Mouse (Mus musculus) forelimb bud, embryonic 11.5 days (tissue): ENCODE measurements around the gene Slc26a1.
A peak's percentile ranks its signal among the peaks of the same experiment; 100 is the strongest.
"Not testable (repeated sequence)": the region's sequence is repeated elsewhere in the genome, so short reads cannot be mapped to it uniquely, and the experiment has no call there.

ENCODE experiments used
- DNase-seq: peaks from one replicate; pipeline ENCODE4 v3.0.0-alpha.2; 2012; ENCODE audit warnings: low read depth, low spot score

Gene Slc26a1

DNA sequence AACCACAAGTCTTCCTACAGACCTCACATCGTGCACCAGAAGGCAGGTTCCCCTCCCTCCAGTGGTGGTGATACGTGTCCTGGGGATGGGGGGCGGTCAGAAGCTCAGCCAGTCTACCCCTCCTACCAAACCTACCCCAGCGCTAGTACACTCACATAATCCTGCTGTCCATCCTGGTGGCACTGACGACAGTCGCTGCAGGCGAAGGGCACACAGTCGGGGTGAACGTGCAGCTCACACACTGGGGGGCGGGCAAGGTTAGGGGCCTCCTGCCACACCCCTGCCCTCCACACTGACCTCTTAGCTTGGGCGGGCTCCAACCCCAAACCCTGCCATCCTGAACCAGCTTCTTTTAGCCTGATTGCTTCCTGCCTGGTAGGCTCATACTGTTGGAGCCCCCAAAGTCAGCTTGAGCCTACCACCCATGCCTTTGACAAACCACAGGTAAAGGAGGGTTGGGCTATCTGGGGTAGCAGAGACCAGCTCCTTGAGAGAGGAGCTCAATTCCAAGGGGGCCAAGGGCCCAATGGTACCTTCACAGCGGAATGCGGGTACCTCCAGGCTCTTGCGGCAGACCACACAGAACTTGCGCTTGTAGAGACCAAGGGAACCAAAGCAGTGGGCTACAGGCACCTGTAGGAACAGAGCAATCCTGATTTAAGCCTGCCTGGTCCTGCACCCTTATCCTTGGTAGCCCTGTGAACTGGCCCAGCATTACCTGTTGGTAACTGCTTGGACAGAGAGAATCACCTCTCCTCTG lies 19.3 kb downstream of the Slc26a1 start:
- no peak for DNase-seq

DNA sequence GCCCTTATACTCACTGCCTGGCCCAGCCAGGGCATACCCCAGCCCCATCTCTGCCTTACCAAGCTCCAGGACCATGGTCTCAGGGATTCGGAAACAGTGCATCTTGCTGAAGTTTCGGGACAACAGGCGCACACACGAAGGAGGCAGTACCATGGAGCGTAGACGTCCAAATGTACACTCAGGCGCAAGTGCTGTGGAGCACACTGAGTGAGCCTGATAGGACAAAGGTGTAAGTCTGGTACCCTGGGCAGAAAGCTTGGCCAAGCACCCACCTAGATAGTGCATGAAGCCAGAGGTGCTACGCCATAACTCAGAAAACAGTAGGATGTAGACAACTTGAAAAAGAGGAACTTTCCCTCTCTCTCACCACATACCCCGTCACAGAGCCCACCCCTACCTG lies 20.0 kb downstream of the Slc26a1 start:
- DNase-seq = no peak

DNA sequence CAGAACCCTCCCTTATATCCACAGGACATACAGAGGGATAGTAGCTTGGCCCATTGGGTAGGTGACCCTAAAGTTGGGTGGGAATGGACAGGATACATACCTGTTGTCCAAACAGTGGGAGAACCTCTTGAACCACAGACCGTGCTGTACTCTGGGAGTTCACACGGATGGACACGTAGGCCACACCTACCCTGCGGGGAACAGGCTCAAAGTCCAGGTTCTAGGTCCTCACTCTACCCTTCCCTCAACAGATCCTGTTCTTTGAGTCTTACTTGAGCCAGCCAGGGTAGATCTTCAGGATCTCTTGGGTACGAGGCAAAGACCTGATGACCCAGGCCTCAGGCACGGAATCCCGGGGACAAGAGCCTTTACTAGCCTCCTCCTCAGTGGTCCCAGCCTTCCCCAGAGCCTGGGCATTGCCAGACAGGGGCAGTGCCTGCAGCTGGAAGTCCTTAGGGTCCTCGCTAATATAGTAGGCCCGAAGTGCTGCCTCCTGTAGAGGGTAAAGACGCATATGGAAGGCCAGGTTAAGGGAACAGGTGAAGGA lies 20.9 kb downstream of the Slc26a1 start:
- no peak for DNase-seq

DNA sequence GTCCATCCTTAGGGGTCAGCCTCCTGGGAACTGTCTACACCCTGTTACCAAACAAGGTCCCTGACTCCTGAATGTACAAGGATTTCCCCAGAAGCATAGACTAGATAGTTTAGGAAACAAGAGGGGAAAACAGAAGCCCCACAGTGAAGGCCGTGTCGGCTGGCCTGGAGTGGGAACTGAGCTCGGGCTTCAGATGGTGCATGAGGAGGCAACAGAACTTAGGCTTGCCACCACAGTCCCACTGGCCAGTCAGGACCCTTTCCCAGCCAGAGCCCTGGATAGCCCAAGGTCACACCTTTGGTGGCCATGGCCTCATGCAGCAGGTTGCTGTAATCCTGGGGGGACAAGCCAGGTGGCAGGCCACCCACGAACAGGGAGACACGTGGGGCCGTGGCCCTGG lies 22.0 kb downstream of the Slc26a1 start:
- no peak for DNase-seq

DNA sequence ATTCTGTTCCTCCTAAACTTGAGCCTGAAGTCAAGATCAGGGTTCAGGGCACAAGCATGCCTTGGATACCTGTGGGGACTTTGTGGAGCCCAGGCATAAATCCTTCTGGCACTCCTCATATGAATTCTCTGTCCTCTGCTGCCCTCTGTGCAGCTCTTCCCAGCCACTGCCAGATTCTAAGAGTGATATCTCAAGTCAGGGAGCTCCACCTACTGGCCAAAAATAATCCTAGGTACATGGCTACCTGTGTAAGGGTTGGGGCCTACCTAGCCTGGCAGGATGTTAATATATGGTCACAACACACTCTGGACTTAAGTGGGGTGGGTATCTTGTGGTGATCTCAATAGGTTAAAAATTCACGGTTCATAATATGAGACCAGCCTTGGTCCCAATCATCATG lies 23.5 kb downstream of the Slc26a1 start:
- peak; percentile 66 for DNase-seq

DNA sequence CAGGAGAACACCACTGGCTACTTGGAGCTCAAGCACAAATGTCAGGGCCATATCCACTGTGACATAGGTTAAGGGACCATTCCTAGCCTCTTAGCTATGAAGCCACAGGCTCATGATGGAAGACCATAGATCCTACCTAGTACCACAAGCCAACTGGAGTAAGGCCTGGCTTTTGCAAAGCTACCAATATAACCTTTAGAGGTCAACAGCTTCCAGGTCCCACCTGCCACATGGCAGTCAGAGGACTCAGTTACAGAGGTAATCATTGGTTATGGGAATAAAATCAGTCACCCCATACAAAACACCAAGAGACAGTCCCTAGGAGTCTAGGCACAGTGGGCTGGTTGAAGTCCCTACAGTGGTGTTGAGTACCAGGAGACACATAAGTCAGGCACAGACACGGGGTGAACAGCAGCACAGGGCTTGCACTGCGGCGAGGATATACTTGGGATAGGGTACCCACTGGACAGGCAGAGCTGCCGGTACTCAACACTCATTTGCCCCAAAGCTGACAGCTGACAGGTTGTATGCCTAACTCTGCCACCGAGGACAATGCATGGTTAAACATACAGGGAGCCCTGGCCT lies 24.1 kb downstream of the Slc26a1 start:
- DNase-seq = no peak

DNA sequence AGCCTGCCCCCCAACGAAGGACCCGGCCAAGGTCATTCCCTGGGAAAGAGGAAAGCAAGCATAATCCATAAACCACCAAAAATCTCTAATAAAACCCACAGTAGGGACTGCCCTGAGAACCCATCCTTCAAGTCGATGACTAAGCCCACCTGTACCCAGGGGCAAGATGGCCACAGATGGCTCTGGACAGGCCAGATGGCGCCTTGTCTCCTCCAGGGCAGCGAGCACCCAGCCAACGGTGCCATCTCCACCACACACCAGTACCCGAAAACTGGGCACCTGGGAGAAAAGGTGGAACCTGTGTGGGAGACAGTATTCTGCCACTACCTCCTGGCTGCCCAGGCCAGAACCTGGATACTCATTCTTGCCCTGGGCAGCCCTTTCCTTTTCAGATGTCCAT lies 25.0 kb downstream of the Slc26a1 start:
- no peak for DNase-seq

DNA sequence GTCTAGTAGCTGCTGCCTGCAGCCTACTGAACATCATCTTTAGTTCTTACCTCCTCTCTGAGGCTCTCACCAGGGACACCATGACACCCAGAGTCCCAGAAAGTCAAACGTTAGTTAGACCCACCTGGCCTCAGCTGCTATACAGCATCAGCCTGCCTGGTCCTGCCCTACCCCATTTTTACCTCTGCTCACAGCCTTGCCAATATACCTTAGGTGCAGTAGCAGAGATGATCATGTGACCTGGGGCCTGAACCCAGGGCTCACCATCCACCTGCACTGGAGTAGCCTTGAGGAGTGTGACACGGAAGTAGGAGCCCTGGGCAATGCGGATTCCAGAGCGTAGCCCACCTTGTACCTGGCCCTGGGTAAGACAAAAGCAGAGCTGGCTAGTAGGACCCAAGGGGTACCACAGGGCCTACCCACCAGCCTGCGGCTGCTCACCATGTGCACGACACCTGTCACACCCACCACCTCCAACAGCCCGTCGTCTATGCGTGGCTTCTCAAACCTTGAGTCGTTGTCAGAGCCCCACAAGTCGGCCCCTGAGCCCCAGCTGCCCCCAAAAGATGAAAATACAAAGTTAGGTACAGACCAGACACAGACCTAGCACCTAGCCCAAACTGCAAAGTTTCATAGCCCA lies 26.3 kb downstream of the Slc26a1 start:
- DNase-seq = no peak

DNA sequence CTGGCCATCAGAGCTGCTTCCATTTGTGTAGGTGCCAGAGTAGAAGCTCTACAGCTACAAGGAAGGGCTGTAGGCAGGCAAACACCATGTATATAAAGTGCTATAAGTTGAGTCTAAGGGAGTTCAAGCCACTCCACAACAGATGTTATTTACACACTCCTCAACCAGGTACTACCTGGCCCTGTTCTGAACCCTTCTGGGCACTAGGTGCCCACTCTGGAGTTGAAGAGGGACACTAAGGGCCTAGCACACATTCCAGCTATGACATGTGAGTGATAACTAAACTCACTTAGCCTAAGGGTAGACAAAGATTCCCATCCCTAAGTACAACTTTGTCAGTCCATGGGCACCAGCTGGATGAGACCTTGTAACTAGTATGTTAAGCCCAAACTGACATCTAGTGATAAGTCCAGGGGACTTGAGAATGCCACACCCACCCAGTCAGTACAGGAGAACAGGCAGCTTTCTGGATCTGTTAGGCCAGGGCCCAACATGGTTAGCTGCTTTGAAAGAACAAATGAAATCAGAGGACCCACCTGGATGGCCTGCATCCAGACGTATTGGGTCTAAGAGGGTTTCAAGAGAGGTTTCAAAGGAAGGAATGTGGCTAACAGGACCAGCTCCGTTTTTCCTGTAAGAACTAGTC lies 27.4 kb downstream of the Slc26a1 start:
- no peak for DNase-seq

DNA sequence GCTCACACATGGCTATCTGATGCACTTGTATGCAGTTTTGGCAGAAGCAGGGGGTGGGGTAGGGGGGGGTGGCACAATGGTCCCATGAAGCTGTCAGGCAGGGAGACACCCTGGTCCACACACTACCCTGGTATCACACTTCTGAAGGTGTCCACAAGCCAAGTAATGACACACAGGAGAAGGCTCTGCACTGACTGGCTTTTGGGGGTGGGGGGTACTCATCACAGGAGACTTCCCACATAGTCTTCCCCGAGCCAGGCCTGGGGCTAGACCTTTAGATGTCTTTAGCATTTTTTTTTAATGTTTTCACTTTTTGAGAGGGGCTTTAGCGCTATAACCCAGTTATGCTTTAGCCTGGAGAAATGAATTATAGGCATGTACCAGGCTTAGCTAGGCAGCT lies 28.1 kb downstream of the Slc26a1 start:
- no peak for DNase-seq

DNA sequence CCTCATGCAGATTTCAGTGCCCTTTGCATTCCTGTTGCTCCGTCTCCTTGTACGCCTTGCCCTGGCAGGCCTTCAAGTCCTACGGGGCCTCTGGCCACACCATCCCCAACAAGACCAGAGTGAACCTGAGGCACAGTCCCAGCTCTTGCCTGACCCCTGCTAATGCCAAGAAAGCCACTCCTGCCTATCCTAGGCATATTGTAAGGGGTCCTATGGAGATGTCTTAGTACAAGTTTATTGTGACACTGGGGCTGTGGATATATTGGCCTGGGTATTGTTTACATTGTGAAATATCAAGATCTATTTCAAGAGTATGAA lies 29.1 kb downstream of the Slc26a1 start:
- DNase-seq = no peak

DNA sequence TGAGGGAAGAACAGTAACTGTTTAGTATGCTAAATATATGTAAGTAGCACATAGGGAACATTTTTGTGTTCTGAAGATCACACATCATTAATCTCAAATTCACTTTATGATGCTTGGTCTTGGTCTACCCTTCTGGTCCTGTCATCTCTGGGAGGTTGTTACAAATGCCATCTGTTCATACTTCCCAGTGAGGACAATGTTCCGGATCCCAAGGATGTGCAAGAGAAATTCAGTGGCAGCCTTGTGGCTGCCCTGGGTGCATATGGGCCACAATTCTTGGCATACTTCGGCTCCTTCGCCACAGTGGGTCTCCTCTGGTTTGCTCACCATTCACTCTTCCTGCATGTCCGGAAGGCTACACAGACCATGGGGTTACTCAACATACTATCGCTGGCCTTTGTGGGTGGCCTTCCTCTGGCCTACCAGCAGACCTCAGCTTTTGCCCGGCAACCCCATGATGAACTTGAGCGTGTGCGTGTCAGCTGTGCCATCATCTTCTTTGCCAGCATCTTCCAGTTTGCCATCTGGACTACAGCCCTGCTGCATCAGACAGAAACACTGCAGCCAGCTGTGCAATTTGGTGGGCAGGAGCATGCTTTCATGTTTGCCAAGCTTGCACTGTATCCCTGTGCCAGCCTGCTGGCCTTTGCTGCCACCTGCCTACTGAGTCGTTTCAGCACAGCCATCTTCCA lies 29.6 kb downstream of the Slc26a1 start:
- no peak for DNase-seq

DNA sequence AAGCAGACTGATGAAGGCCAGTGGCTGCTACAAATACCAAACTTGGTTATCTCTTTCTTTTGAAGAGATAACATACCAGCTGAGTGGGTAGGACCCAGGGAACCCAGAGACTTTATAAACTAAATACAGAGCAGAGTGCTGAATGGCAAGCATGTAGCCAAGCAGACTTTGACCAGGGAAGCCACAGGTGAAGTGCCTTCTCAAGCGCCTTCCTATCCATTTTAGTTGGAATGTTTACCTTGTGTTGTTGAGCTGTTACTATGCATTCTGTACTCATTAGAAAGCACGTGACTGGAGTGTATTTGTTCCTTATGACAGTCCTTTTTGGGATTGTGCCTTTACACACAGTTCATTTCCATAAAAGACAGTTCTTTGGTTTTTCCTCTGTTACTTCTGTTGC lies 31.7 kb downstream of the Slc26a1 start:
- no peak for DNase-seq

DNA sequence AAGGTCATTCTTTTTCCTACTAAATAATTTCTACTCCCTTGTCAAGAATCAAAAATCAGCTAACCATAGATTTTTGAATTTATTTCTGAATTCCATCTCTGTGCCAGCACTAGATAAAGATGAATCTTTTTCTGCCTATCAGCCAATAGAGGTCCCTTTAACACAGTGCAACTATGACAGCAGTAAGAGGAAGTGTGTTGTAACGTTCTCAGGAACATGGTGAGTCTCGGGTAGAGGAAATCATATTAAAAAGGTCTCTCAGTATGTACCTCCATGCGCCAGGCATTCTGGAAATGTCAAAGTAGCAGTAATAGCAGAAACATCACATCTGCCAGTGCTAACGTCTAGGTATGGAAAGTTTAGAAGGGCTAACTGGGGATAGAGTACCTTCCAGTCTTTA lies 39.2 kb downstream of the Slc26a1 start:
- DNase-seq = no peak

DNA sequence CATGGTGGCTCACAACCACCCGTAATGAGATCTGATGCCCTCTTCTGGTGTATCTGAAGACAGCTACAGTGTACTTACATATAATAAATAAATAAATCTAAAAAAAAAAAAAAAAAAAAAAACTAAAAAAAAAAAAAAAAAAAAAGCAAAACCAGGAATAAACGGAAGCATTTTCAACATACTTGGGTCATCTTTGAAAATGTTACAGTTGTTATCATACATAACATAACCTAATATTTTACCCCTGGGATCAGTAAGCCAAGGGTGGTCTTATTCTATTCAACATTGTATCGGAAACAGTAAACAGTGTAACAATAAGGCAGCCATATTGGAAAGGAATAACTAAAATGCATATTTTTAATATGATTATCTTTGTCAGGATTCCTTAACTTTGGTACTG lies 41.3 kb downstream of the Slc26a1 start:
- not testable (repeated sequence) for DNase-seq

DNA sequence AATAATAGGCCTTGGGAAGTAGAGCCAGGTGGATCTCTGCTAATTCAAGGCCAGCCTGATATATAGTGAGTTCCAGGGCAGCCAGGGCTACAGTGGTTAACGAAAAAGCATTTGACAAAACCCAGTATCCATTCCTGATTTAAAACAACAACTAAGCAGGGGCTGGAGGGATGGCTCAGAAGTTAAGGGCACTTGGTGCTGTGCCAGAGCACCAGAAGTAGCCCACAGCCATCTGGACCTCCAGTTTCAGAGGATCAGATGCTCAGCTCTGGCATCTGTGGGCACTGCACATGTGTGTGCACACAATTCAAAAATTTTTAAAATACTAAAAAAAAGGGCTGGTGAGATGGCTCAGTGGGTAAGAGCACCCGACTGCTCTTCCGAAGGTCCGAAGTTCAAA lies 41.7 kb downstream of the Slc26a1 start:
- no peak for DNase-seq

DNA sequence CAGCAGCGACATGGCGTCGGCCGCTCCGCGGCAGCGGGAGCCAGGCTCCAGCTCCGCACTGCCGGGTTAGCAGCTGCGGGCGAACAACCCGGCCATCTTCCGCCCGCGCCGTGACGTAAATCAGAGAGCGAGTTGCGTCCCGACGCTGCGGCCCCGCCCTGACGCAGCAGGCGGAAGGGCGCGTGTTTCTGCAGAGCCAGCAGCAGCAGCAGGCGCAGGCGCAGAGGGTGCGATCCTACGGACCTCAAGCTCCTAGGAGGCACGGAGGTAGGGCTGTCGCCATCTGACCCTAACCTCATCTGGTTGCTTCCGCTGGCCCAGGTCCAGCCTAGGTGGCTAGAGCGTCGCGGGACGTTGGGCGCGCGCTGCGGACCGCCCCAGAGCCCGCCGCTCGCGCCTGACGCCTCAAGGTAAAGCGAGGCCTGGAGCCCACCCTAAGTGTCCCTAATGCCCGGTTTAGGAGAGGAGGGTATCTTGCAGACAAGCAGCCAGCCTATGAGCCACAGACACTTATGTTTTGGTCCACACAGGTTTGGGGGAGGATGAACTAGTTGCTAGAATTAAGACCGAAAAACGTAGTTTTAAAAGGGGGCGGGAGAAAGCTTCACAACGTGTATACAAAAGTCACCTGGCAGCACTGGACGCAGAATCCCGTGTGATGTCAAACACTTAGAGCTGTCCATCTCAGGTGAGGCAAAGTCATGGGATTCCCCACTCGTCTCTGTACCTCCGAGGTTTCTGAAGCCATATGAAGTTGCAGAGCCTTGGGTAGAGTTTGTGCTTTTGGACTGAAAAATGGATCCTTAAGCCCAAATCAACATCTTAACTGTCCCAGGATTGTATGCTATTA lies 45.5 kb downstream of the Slc26a1 start, which contains the start of the genes Gak and Tmem175:
Gak (minus strand) TSS at position 122 of the 850 bp plus-strand sequence.
Tmem175 (plus strand) TSS at position 137 of the 850 bp plus-strand sequence.
- DNase-seq = peak; percentile 94

DNA sequence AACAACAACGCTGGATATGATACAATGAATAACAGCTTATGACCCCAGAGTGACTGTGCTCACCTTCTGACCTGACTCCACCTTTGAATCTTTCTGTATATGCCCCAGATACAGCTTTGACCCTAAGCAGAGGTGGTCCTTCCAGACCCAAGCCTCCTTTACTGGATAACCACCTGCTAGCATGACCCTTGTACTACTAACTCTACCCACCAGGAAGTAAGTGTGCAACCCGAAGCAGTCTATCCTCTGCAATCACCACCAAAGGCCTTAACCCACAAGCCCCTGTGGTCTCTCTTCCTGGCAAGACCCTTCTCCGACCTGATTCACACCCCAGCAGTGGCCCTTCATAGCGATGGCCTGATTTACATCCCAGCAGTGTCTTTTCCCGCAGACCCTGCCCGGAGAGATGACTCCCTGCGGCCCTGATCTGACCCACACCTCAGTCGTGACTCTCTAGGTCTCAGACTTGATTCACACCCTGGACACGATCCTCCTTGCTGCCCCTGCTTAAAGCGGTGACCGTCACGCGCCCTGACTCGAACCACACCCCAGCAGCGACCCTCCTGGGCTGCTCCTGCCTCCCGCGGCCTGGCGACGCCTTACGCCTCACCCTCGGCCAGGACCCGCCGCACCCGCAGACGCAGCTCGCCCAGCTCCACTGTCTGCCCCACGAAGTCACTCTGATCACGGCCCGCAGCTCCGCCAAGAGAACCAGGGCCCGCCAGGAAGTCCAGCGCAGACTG lies 46.3 kb downstream of the Slc26a1 start:
- no peak for DNase-seq

DNA sequence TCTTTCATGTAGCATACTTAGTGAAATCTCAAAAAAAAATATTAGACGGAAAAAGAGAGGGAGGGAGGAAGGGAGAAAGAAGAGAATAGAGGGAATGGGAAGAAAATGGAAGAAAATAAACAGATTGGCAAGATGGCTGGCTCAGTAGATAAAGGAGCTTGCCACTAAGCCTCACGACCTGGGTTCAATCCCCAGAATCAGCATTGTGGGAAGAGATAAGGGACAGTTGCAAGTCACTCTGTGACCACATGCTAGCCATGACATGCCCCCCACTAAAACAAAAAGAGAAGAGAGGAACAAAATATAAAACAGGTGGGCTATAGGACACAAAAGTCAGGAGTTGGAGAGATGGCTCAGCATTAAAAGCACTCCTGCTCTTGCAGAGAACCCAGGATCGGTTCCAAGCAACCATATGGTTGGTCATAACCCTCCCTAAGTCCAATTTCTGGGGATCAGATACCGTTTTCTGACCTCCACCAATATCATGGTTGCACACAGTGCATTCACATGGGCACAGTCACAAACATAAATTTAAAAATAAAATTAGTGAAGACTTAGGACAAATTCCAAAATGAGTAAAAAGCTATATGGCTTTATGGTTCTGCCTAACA lies 49.2 kb downstream of the Slc26a1 start:
- DNase-seq = no peak

DNA sequence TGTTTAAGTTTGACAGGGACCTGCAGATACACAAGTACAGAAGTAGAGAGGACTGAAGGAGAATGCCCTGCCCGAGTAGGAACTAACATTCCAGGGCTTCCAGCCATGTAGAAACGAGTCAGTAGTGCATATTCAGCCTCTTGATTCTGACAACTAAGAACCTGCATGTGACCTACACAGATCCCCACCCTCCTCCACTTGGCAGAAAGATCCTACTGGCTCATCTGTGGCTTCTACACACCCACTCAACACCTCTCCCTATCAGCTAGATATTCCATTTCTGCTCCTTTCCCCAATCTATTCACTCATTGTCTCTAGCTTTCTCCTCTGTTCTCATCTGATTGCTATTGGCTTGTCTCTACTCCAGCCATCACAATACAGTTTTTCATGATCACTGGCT lies 53.5 kb downstream of the Slc26a1 start:
- no peak for DNase-seq
